Mouse (Mus musculus): ENCODE data around the gene Ints3.

DNA sequence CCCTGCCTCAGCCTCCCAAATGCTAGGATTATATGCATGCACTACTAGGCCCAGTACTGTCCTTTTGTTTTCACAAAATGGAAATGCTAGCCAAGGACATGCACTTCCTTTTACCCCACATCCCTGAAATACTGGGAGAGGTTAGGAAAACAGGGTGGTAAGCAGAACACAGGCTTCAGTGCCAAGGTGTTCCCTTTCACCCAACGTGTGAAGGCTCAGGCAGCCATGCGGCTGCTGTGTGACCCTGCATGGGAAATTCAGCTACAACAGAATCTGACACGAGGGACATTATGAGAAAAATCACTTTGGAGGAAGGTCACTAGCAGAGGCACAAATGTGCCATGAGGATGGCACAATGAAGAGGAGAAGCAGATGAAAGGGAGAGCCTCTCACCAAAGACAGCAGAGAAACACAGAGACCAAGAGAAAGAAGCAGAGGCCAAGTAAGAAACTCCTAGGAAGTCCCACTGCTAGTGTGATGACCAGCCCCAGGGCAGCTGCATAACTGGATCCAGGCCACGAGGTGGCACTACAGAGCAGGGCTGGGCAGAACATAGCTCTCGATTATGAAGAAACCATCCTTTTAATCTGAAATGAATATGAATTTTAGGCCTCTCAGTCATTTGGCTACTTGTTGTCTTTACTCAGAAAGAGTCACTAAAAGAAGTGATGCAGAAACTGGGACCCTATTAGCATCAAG lies 21.0 kb downstream of the Ints3 start:
- TF ChIP-seq CTCF (IDR thresholded peaks at IDR 0.05; ENCODE audit: borderline replicate concordance, extremely low read depth, insufficient read depth, insufficient read length): peak; percentile 91
- TF ChIP-seq POLR2A (IDR thresholded peaks at IDR 0.05; ENCODE audit: borderline replicate concordance, extremely low read depth, insufficient read depth, insufficient read length, poor library complexity, severe bottlenecking): no peak
